Mouse (Mus musculus) right cerebral cortex, postnatal 10 days (tissue): ENCODE data around the gene Nfatc2.
A peak's percentile ranks its signal among the peaks of the same experiment; 100 is the strongest.

Experiments used
- DNase-seq, 2 experiments: peaks; one replicate each; pipeline ENCODE4 v3.0.0; 2021; ENCODE audit warnings: low spot score in 2 of 2

Nfatc2 gene

GRCm38 (mm10) chr2:168579109-168579508 lies 22.3 kb downstream of the Nfatc2 start:
- DNase-seq = no peak

DNA sequence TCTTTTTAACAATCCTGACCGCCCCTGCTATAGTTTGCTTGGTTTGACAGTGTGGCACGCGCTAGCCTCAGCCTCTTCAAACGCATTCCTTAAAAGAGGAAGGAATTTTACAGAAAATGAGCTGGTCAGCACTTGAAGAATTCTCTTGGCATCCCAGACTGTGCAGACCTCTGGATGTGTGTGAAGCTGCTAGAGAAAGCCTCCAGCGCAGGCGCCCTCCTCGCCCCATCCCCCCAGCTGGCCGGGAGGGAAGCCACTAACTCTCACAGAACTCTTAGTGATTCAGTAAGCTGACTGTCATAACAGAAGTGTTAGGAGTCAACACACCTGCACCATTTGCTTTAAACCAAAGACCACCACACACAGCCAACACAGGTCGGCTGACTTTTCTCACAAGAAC lies 23.3 kb downstream of the Nfatc2 start:
- no peak for DNase-seq

DNA sequence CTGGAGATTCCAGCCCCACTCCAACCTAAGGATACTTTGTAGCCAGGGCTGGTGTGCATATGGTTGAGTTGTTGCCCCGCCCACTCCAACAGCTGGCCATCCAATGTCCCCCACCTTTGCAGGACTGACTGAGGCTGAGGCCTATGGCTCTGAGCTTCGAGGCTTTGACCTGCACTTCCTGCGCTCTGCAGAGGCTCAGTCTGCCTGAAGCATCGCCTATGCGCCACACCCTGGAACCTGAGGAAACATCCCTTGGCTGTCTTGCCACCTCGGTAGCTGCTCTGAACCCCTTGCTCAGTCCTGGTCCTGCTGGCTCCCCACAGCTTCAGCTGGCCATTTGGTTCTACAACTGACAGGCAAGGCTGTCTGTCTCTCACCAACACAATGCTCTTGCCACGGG lies 24.1 kb downstream of the Nfatc2 start:
- DNase-seq = no peak

GRCm38 (mm10) chr2:168575834-168576233 lies 25.6 kb downstream of the Nfatc2 start:
- no peak for DNase-seq

GRCm38 (mm10) chr2:168574934-168575333 lies 26.5 kb downstream of the Nfatc2 start:
- no peak for DNase-seq

DNA sequence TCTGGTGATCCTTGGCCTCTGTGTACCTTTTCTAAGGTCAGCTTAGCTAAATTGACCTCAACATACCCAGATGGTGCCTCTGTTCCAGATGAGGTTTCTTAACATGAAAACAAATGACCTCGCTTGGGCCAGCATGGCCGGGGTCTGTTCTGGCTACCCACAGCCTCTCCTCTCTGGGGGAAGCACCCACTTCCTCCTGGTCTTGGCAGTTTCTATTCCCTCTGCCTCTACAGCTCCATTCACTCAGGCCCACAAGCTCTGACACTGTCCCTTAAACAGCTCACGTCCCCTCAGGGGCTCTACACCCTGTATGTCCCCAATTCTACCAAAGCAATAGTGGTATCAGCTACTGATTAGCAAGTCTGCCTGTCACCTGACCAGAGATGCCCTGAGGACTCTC lies 27.6 kb downstream of the Nfatc2 start:
- DNase-seq = no peak

DNA sequence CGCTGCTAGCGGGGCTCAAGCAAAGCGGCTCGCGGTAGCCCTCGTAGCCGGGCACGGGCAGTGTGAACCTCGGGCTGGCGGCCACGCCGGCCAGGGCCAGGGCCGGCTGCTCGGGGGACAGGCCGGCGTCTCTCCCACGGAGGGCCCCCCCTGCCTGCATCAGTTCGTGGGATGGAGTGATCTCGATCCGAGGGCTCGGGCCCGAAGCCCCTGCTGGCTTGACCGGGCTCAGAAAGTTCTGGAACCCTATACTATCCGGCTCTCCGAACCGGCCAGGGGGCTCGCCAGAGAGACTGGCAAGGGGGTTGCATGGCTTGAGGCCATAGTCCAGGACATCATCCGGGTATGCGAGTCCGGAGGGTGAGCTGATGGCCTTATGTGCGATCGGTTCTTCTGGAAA lies 30.2 kb downstream of the Nfatc2 start:
- DNase-seq = no peak

DNA sequence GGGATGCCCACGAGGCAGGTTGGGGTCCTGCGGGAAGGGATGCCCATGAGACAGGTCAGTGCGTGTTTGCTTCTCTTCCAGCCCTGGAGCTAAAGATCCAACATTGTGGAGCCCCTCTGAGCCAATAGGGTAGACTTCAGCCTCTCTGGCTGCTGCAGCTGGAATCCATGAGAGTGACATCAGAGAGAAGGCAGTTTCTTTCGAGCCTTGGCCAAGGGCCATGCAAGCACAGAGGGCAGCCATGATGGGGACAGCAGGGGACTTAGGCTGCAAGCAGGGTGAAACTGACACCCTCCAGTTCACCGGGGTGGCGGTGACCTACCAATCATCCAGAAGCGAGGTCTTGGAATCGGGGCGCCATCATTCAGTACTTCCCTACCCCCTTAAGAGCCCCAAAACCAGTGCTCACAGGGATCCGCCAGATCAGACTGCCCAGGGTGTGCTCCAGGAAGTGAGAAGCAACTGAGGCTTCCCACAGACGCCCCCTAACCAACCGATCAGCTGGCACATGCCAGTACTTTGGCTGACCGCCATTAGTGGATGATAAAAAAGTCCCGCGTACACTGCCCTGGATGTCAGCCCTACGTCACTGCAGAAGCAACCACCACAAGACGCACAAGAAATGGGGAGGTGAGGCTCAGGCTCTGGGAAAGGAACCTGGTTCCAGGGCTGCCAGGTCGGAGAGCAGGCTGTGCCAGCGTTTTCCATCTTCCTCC lies 35.8 kb downstream of the Nfatc2 start:
- no peak for DNase-seq

GRCm38 (mm10) chr2:168563184-168563583 lies 38.3 kb downstream of the Nfatc2 start:
- no peak for DNase-seq

DNA sequence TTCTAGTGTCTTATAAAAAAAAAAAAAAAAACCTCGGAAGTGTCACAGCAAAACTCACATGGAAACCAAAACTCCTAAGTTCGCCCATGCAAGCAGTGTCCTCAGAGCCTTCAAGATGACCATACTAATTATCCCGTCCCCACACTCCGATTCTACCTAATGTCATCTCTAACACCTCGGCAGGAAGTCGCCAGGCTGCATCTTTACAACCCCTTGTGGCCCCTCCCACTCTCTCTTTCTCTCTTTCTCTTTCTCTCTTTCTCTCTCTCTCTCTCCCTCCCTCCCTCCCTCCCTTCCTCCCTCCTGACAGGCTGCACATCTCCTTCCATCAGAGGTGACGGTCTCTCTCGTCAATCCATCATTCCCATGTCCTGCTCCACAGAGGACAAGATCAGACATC lies 44.4 kb downstream of the Nfatc2 start:
- DNase-seq = no peak

DNA sequence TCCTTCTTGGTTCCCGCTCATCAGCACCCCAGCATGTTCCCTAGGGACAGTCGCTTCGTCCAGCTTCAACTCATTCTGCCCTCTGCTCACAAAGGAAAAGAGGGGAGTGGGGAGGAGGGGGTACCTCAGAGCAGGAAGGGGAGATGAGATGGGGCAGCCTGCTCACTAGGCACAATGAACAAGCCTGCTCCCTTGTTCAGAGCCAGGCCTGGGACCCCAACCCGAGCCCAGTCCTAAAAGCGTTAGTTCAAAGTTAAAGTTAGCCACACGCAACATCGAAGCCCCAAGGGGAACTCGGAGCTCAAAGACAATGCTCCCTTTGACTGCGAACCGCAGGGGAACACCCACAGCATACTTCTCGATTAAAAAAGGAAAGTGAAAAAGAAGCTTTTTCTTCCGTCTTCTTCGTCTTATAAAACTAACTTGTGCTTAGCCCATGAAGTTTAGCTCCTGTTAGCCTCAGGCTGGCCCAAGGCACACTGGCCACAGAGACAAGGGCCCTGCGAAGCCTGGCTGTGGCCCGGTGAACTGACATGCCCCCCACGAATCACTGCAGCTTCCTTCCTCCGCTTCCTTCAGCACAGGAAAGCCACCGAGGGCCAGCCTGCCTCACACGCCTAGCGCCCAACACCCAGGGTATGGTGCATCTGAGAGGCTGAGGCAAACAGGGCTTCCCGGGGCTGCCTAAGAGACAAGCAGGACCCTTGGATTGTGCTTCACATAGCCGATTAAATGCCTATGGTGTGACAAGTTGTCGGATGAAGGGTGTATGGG lies 45.4 kb downstream of the Nfatc2 start:
- DNase-seq = no peak

- no peak for DNase-seq
These were observed 47.9 kb downstream of the Nfatc2 start for GRCm38 (mm10) chr2:168553541-168553961.

DNA sequence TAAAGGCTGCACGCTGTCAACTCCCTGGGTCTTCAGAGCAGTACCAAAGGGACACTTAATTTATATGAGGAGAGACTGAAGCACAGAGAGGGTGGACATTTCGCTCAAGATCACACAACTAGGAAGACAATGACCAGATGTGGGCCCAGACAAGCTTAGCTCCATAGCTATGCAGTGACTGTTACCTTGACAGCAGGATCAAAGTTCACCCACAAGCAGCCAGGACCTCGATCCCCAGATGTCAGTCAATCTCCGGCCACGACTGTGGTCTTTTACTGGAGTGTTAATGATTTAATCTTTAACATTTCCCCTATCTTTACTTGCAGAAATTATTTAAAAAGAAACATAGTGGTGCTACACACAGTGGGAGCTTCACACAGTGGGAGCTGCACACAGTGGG lies 49.1 kb downstream of the Nfatc2 start:
- DNase-seq = no peak

- no peak for DNase-seq
These were observed 50.2 kb downstream of the Nfatc2 start for GRCm38 (mm10) chr2:168551218-168551617.

- DNase-seq = no peak
These were observed 52.1 kb downstream of the Nfatc2 start for GRCm38 (mm10) chr2:168549326-168549725.

GRCm38 (mm10) chr2:168548008-168548407 lies 53.4 kb downstream of the Nfatc2 start:
- no peak for DNase-seq

DNA sequence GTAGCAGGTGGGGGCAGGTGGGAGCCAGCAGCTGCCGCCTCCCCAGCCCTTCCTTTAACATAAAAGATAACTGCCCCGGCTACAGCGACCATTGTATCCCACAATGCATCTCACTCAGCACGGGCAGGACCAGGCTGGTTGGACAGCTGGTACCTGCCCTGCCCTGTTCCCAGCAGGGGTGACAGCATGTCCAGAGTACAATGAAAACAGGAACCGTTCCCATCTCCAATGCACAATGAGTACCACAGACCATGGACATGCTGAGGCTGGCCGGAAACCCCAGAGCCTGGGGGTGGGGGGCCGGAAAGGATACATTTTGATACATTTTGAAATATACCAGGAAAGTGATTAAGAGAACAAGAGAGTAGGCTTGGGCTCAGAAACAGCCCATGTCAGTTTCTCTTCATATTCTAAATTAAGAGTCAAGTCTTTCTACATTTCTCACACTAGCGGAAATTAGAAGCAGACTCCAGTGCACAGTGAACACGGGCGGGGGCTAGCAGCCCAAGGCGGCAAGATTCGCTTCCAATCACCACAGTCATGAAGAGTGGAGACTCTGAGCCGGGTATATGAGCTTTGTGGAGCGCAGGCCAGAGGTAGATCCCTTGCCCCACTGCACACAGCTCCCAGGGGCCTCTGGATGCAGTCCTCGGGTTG lies 55.4 kb downstream of the Nfatc2 start:
- peak; percentile 61 to 75 for DNase-seq

GRCm38 (mm10) chr2:168544102-168544501 lies 57.4 kb downstream of the Nfatc2 start:
- peak; percentile 68 to 77 for DNase-seq

DNA sequence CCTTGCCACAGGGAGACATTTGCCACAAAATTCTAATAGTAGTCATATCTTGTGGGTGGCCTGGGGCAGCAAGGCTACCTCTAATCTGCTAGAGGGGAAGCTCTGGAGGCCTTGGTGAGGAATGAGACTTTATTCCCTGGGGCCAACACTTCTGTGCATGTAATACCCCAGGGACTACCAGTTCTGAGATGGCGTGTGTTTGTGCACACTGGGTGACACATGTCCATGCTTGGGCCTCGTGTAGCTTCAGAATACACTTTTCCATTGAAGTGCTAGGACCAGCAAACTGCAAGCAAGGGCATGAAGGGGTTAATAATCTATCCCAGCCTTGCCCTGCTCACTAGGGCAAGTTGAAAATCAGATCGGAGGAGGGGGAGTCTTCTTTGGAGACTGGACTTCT lies 58.4 kb downstream of the Nfatc2 start:
- no peak for DNase-seq

DNA sequence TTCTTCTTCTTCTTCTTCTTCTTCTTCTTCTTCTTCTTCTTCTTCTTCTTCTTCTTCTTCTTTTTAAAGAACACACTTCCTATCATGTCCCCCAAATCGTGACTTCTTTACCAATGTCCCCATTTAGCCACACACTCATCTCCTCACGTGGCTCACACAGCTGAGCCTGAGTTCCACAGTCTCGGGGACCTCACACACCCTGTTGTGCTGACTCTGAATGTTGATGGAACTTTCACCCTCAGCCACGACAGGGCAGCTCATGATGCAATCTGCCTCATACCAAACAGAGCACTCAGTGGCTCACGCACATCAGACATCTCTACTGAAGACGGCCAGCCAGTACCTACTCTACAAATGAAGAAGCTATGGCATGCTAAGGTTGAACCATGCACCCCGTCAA lies 60.2 kb downstream of the Nfatc2 start:
- no peak for DNase-seq

- no peak for DNase-seq
These were observed 61.7 kb downstream of the Nfatc2 start for GRCm38 (mm10) chr2:168539594-168540222.

GRCm38 (mm10) chr2:168539026-168539425 lies 62.4 kb downstream of the Nfatc2 start:
- DNase-seq = peak in 1 of 2 experiments; percentile 48
